Mouse (Mus musculus): ENCODE data around the gene Cel. TPM values are rescaled to one million over a fixed set of nuclear protein-coding genes. Genes with fewer than 3 reads are reported as not detected.
"Not testable (repeated sequence)": the region's sequence is repeated elsewhere in the genome, so short reads cannot be mapped to it uniquely, and the experiment has no call there.

Gene Cel
- polyA plus RNA-seq, 1 experiment: 0.12 TPM

DNA sequence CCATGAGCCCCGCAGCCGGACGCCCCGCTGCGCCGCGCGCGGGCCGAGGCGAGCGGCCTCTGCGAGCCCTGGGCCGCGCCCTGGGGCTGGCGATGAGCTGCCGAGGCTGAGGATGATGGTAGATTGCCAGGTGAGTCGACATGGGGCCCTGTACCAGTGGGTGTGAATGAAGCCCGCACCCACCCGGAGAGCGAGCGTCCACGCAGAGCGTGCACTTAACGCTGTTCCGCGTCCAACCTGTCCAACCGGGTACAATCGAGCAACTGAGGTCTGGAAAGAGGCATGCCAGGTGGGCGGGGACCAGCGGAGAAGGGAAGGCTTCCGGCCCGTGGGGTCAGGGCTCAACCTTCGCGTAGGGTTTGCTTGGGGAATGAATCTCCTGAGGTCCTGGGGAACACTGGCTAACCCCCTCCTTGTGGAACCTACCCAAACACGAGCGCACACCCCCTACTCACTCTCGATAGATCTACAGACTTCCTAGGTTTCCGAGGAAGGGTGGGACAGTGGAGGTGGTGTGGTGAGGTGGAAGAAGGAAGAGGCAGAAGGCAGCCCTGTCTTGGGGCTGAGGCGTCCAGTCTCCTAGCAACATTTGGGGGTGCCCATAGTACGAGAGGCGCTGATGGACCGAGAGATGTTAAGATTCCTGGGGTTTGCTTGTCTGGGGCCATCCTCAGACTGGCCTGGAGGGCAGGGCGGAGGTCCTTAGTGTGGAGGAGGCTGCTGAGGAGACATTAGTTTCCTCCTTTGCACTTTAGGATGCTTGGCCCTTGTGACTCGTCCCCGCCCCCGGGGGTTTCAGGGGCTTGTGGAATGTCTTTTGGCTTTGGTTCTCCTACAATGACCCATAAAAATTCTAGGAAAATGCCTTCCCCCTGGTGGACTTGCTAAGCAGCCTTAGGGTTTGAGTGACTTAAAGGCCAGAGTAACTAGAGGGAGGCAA is 49.5 kb downstream of the Cel start:
- Histone ChIP-seq H3K4me3 (replicated peaks; ENCODE audit: extremely low read depth, low read depth, low read length) (peak overlapping the region; percentile 71), H3K4me1 (ENCODE audit: control insufficient read depth, insufficient read depth, low read length) (peaks cover 12% of the 10 kb centered on the region)
- DNase-seq: no peak
- 4% methylated on average over 47 of the region's 47 CpGs for WGBS
- TF ChIP-seq CTCF (IDR thresholded peaks at IDR 0.05; ENCODE audit: insufficient read depth, low read length) (no peak), POLR2A (IDR thresholded peaks at IDR 0.05; ENCODE audit: borderline replicate concordance, extremely low read depth, low read depth, low read length) (peak; percentile 11; the same call in 1 of the 2 replicates)

DNA sequence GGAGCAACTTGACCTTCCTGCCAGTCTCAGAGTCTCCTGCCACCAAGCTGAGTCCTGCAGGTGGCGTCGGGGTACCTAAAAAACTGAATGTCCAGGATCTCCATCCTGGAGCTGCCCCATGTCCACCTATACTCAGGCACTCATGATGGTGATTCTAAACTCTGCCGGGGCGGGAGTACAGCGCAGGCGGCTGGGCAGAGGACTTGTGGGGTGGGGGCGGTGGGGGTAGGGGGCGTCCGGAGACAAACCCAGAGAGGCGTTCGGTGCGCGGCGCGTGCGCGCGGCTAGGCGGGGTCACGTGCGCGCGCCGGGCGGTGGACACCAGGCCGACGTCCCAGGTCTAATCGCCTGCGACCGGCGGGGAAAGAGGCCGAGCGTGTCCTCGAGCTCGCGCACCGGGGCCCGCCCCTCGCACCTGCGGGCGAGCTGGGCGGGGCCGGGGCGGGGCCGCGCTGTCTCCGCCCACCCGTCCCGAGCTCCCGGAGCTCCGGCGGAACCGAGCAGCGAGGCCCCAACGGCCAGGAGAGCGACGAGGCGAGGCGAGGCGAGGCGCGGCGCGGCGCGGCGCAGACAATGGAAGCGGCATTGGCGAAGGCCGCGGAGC is 50.3 kb downstream of the Cel start, which contains the start of gene Ralgds:
Gene Ralgds (plus strand): TSS at position 328 of the 604 bp plus-strand sequence.
- under 1% methylated on average over 66 of the region's 71 CpGs for WGBS
- H3K4me3 ChIP-seq (replicated peaks; ENCODE audit: extremely low read depth, low read depth, low read length): peak within 1 kb of the TSS; percentile 71
- peaks cover 12% of the 10 kb centered on the region for H3K4me1 ChIP-seq (ENCODE audit: control insufficient read depth, insufficient read depth, low read length)
- no peak for DNase-seq
- TF ChIP-seq POLR2A (IDR thresholded peaks at IDR 0.05; ENCODE audit: borderline replicate concordance, extremely low read depth, low read depth, low read length) (no peak; the same call in 1 of the 2 replicates), CTCF (IDR thresholded peaks at IDR 0.05; ENCODE audit: insufficient read depth, low read length) (0 out of 2 replicates have a peak, but pooled peaks have one; percentile 22)

DNA sequence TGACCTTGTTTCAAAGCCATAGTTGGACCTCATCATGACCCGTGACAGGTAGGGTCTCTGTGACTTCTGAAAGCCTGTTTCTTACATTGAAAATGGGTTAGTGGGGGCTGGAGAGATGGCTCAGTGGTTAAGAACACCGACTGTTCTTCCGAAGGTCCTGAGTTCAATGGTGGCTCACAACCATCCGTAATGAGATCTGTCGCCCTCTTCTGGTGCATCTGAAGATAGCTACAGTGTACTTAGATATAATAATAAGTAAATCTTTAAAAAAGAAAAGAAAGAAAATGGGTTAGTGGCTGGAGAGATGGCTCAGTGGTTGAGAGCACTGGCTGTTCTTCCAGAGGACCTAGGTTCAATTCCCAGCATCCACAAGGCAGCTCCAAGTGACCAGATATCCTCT is 51.6 kb downstream of the Cel start:
- WGBS: 56% methylated on average over 5 of the region's 5 CpGs
- DNase-seq: not testable (repeated sequence)

DNA sequence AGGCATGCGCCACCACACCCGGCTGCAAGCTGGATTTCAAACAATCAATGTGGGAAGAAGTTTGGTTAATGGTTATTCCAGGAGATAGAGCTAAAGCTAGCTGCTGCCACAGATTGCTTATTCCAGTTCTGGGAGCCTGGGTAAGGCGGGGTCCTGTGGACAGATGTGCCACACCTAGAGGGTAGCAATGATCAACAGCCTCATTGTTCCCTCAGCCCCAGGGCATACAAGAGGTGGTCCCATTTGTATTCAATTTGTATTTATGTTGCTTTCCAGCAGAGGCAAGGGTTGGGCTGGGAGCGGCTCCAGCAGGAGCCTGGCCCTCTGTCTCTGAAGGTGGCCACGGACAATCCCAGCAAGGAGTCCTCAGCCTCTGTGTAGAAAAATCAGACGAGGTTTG is 56.9 kb downstream of the Cel start:
- TF ChIP-seq CTCF (IDR thresholded peaks at IDR 0.05; ENCODE audit: insufficient read depth, low read length): no peak
- H3K4me3 ChIP-seq (replicated peaks; ENCODE audit: extremely low read depth, low read depth, low read length): no peak overlapping the region
- WGBS: 80% methylated on average over 6 of the region's 6 CpGs
- H3K4me1 ChIP-seq (ENCODE audit: control insufficient read depth, insufficient read depth, low read length): no peaks in the 10 kb centered on the region
- DNase-seq: no peak

More for the DNA sequence above, 51.6 kb downstream of the Cel start:
- not testable (repeated sequence) for H3K4me3 ChIP-seq (replicated peaks; ENCODE audit: extremely low read depth, low read depth, low read length); H3K4me1 ChIP-seq (ENCODE audit: control insufficient read depth, insufficient read depth, low read length)

DNA sequence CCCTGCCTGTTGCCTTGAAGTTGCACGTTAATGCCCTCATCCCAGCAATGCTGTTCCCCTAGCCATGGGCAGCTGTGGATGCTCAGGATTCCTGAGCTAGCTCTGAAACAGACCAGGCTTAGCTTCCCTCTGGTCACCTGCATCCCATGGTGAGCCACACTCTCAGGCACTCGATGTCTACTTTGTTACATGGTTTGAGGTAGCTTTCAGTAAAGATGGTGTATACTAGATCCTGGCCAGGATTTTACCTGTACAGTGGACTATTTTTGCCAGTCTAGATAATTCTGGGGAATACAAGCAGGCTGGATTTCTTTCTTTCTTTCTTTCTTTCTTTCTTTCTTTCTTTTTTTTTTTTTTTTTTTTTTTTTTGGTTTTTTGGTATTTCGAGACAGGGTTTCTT is 57.4 kb downstream of the Cel start, which contains the start of gene Gm10134:
Gene Gm10134 (plus strand): TSS at position 301 of the 400 bp plus-strand sequence.
- Histone ChIP-seq H3K4me3 (replicated peaks; ENCODE audit: extremely low read depth, low read depth, low read length) (no peak within 1 kb of the TSS), H3K4me1 (ENCODE audit: control insufficient read depth, insufficient read depth, low read length) (no peaks in the 10 kb centered on the region)
- DNase-seq: no peak
- TF ChIP-seq POLR2A (IDR thresholded peaks at IDR 0.05; ENCODE audit: borderline replicate concordance, extremely low read depth, low read depth, low read length) (no peak), CTCF (IDR thresholded peaks at IDR 0.05; ENCODE audit: insufficient read depth, low read length) (no peak)
- 64% methylated on average over 3 of the region's 3 CpGs for WGBS

Other genes with a start within 250 kb of the Cel start
- gene Ppp1r26, start 116.6 kb downstream of the Cel start, polyA plus RNA-seq (2012; rRNA removed): 6.1 TPM in 2 replicates
- 7.4 and 10.5 TPM in 2 replicates for gene 1700007K13Rik, start 97.1 kb downstream of the Cel start, polyA plus RNA-seq (2012; rRNA removed)
- gene Mrps2, start 95.3 kb downstream of the Cel start, polyA plus RNA-seq (2012; rRNA removed): 22.2 and 25.1 TPM in 2 replicates
- 5.1 and 5.6 TPM in 2 replicates for gene Gbgt1, start 66.5 kb downstream of the Cel start, polyA plus RNA-seq (2012; rRNA removed)
- gene Gm10134, start 57.3 kb downstream of the Cel start, polyA plus RNA-seq (2012; rRNA removed): 1.1 TPM in 2 replicates
- gene Ralgds, start 50.3 kb downstream of the Cel start, polyA plus RNA-seq (2012; rRNA removed): 83.5 and 84.1 TPM in 2 replicates
- gene Gtf3c5, start 20.3 kb upstream of the Cel start, polyA plus RNA-seq (2012; rRNA removed): 21.6 and 27.3 TPM in 2 replicates
- 0.66 and 0.79 TPM in 2 replicates for gene Gfi1b, start 58.6 kb upstream of the Cel start, polyA plus RNA-seq (2012; rRNA removed)
- 10.2 and 14.7 TPM in 2 replicates for gene Tsc1, start 77.8 kb upstream of the Cel start, polyA plus RNA-seq (2012; rRNA removed)
- gene Spaca9, start 136.3 kb upstream of the Cel start, polyA plus RNA-seq (2012; rRNA removed): 21.4 and 29.6 TPM in 2 replicates
- gene Ak8, start 136.8 kb upstream of the Cel start, polyA plus RNA-seq (2012; rRNA removed): 4.2 TPM in 2 replicates